Mouse (Mus musculus): Measurements from ENCODE around the gene Mrpl41.

DNA sequence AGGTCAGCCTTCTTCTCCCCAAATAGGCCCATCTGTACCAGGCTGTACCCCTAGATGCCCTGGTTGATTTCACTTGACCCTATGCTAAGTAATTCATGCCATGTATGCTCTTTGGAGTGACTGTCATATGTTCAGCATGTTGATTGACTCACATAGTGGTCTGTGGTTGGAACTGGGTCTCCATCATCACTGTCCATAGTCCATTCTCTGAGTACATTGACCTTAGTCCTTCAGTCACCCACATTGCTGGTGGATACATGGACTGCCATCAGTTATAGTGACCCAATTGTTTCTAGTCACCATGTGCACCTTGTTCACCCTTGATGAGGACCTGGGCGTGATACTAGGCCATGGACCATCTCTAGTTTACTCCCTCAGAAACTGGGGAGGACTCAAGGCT is 31.9 kb upstream of the Mrpl41 start:
- TF ChIP-seq CTCF (conservative IDR thresholded peaks at IDR 0.05; ENCODE audit: low read length) (no peak), NANOG (IDR thresholded peaks at IDR 0.05; ENCODE audit: borderline replicate concordance, low read length) (no peak)

All from E14TG2a.4 (cell line).